Mouse (Mus musculus) ES-E14 (cell line): ENCODE measurements around the gene Plxdc1. TPM values are rescaled to one million over a fixed set of nuclear protein-coding genes. Genes with fewer than 3 reads are reported as not detected.

ENCODE experiments used
- DNase-seq: peaks from one replicate; pipeline ENCODE4 v3.0.0-alpha.2; 2013; ENCODE audit warnings: low read depth, low spot score
- H3K27ac ChIP-seq: 2 replicates; pipeline ENCODE4 v1.5.1; 2012; ENCODE audit warnings: low read depth, mild to moderate bottlenecking, low read length, moderate library complexity, mixed read lengths; ENCODE audit not compliant: poor library complexity, insufficient read depth, severe bottlenecking
- H3K36me3 ChIP-seq: 2 replicates; pipeline ENCODE4 v1.6.1; 2012; ENCODE audit warnings: mild to moderate bottlenecking, low read length, moderate library complexity, mixed read lengths; ENCODE audit not compliant: control insufficient read depth, poor library complexity, insufficient read depth, severe bottlenecking
- H3K4me1 ChIP-seq, 2 experiments: fragments of 150-350 bp in 1 of 2; sonication (generic) in 1 of 2; 2 replicates each; pipeline ENCODE4 v1.6.1; 2012; ENCODE audit warnings: low read length in 2 of 2, mild to moderate bottlenecking in 1 of 2, mixed read lengths in 1 of 2; ENCODE audit not compliant: control insufficient read depth in 2 of 2, insufficient read depth in 2 of 2, poor library complexity in 1 of 2
- H3K4me3 ChIP-seq, 2 experiments: fragments of 150-350 bp in 1 of 2; sonication (generic) in 1 of 2; 2 replicates each; pipeline ENCODE4 v1.5.1; 2012; ENCODE audit warnings: low read length in 2 of 2, low read depth in 1 of 2, mild to moderate bottlenecking in 1 of 2, mixed read lengths in 1 of 2; ENCODE audit not compliant: insufficient read depth in 1 of 2, poor library complexity in 1 of 2, severe bottlenecking in 1 of 2
- H3K9ac ChIP-seq: 2 replicates; pipeline ENCODE4 v1.6.1; 2012; ENCODE audit warnings: low read depth, mild to moderate bottlenecking, low read length, mixed read lengths; ENCODE audit not compliant: poor library complexity, insufficient read depth, severe bottlenecking
- H3K9me3 ChIP-seq: fragments of 150-350 bp; sonication (generic); 2 replicates; pipeline ENCODE4 v1.6.1; 2012; ENCODE audit warnings: low read depth, mild to moderate bottlenecking, low read length; ENCODE audit not compliant: control insufficient read depth, insufficient read depth
- CHD2 ChIP-seq: IDR thresholded peaks from 2 replicates; pipeline ENCODE4 v1.6.1; 2014; ENCODE audit warnings: mild to moderate bottlenecking, low read depth, low read length, inconsistent platforms
- HCFC1 ChIP-seq: IDR thresholded peaks from 2 replicates; pipeline ENCODE4 v1.6.1; 2012; ENCODE audit warnings: low read length, inconsistent platforms, borderline replicate concordance; ENCODE audit not compliant: insufficient read depth
- MAFK ChIP-seq: IDR thresholded peaks from 2 replicates; pipeline ENCODE4 v1.6.1; 2014; ENCODE audit warnings: mild to moderate bottlenecking, low read depth, low read length, inconsistent platforms; ENCODE audit not compliant: insufficient read depth
- ZC3H11A ChIP-seq: IDR thresholded peaks from 2 replicates; pipeline ENCODE4 v1.6.1; 2012; ENCODE audit warnings: low read depth, mild to moderate bottlenecking, inconsistent platforms, low read length, borderline replicate concordance
- ZNF384 ChIP-seq: IDR thresholded peaks from 2 replicates; pipeline ENCODE4 v1.6.1; 2012; ENCODE audit warnings: low read depth, low read length, inconsistent platforms
- in situ Hi-C, 2 experiments: fragments of 600-800 bp; cut with MboI; formaldehyde crosslinking; loops; one replicate each; pipeline ENCODE4 v1.15.1; 2025; ENCODE audit warnings: low sequenced_read_pairs in 2 of 2, inconsistent platforms in 1 of 2; ENCODE audit not compliant: unreplicated experiment in 2 of 2
- total RNA-seq: library from RNA; depleted of rRNA; stranded (reverse); fragments of 300-350 nt; gene quantifications from 2 replicates; pipeline ENCODE4 v1.2.3, GENCODE M21; 2012

Plxdc1 gene
- total RNA-seq, 1 experiment, result 2.5 TPM

GRCm38 (mm10) chr11:97908634-97909348, 77.5 kb downstream of the Plxdc1 start:
- peaks cover 14 to 25% of the 10 kb centered on the region in 2 experiments for H3K4me1 ChIP-seq
- H3K4me3 ChIP-seq, result no peak overlapping the region
- H3K36me3 ChIP-seq, result no peaks in the 10 kb centered on the region
- no peak overlapping the region for H3K27ac ChIP-seq
- in situ Hi-C loops, result no loop called here
- TF ChIP-seq MAFK (peak; percentile 61; the same call in 1 of the 2 replicates), ZNF384 (no peak)
- H3K9ac ChIP-seq, result no peak overlapping the region
- no peaks in the 10 kb centered on the region for H3K9me3 ChIP-seq
- DNase-seq, result no peak

DNA sequence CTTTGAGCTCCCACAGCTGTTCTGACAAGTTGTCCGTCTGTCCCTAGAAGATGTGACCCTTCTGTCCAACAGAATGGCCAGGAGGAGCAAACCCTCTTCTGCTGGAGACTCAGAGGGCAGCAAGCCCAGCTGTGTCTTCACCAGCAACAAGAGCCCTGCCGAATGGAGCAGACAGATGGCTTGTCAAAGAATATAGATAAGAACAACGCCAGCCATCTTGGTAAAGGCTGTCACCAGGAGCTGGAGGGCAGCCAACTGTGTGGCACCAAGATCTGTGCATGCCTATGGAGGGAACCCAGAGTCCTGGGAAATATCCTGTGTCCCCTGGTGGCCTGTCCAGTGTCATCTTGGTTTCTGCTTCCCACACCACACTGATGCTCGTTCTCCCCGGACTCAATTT, 78.3 kb downstream of the Plxdc1 start:
- no peak overlapping the region for H3K27ac ChIP-seq
- H3K9me3 ChIP-seq, result no peaks in the 10 kb centered on the region
- peaks cover 11 to 18% of the 10 kb centered on the region in 2 experiments for H3K4me1 ChIP-seq
- DNase-seq, result no peak
- TF ChIP-seq MAFK, result no peak
- no peak for TF ChIP-seq ZC3H11A
- TF ChIP-seq CHD2, result no peak
- no peak for TF ChIP-seq HCFC1
- TF ChIP-seq ZNF384, result no peak
- no peak overlapping the region for H3K4me3 ChIP-seq
- in situ Hi-C loops, result no loop called here
- no peaks in the 10 kb centered on the region for H3K36me3 ChIP-seq
- H3K9ac ChIP-seq, result no peak overlapping the region

GRCm38 (mm10) chr11:97906905-97907304, 79.3 kb downstream of the Plxdc1 start:
- Histone ChIP-seq H3K9ac (no peak overlapping the region), H3K36me3 (no peaks in the 10 kb centered on the region), H3K9me3 (no peaks in the 10 kb centered on the region), H3K4me3 (no peak overlapping the region), H3K4me1 (peaks cover 8 to 13% of the 10 kb centered on the region in 2 experiments; a peak in 3 of 4 replicates), H3K27ac (no peak overlapping the region; the same call in 1 of the 2 replicates)
- TF ChIP-seq ZC3H11A, result no peak
- TF ChIP-seq MAFK, result no peak
- no peak for TF ChIP-seq CHD2
- no peak for TF ChIP-seq HCFC1
- no peak for TF ChIP-seq ZNF384
- no peak for DNase-seq
- in situ Hi-C loops, result no loop called here

- H3K27ac ChIP-seq, result peak overlapping the region; percentile 37; the same call in 1 of the 2 replicates
- no peak for DNase-seq
- no peaks in the 10 kb centered on the region for H3K9me3 ChIP-seq
- H3K4me1 ChIP-seq, result peaks cover 4 to 8% of the 10 kb centered on the region in 2 experiments; a peak in 3 of 4 replicates
- H3K4me3 ChIP-seq, result no peak overlapping the region
- in situ Hi-C loops, result no loop called here
- TF ChIP-seq HCFC1 (no peak), CHD2 (no peak), MAFK (no peak), ZNF384 (no peak), ZC3H11A (no peak)
- no peak overlapping the region for H3K9ac ChIP-seq
- H3K36me3 ChIP-seq, result no peaks in the 10 kb centered on the region
Observed at GRCm38 (mm10) chr11:97905941-97906340, 80.3 kb downstream of the Plxdc1 start.
